Mouse (Mus musculus) ES-Bruce4 (cell line): ENCODE results near the gene Dimt1.

Source experiments
- CTCF ChIP-seq: IDR thresholded peaks from one replicate; pipeline ENCODE4 v1.8.1; 2011; ENCODE audit warnings: low read depth, low read length
- EP300 ChIP-seq: IDR thresholded peaks from 2 replicates; pipeline ENCODE4 v1.6.1; 2011; ENCODE audit warnings: low read depth, low read length; ENCODE audit not compliant: insufficient read depth
- POLR2A ChIP-seq: IDR thresholded peaks from one replicate; pipeline ENCODE4 v1.8.1; 2011; ENCODE audit warnings: low read length; ENCODE audit not compliant: insufficient read depth

GRCm38 (mm10) chr13:106918322-106919050 lies 28.4 kb upstream of the Dimt1 start:
- no peak for TF ChIP-seq POLR2A
- TF ChIP-seq EP300 = no peak
- TF ChIP-seq CTCF = no peak
